Mouse (Mus musculus) forebrain, embryonic 12.5 days (tissue): ENCODE measurements around the gene Pnpla2. TPM values are rescaled to one million over a fixed set of nuclear protein-coding genes. Genes with fewer than 3 reads are reported as not detected.

Experiments
- ATAC-seq: fragments of 200-750 bp; cut with Nextera tagmentation; 2 replicates; pipeline ENCODE4 v1.8.0; 2017; ENCODE audit warnings: moderate TSS enrichment; ENCODE audit not compliant: low FRiP score
- H3K27ac ChIP-seq: fragments of 300-500 bp; sonication (generic); 2 replicates; pipeline ENCODE4 v1.5.1; 2016; ENCODE audit warnings: mild to moderate bottlenecking
- H3K27me3 ChIP-seq: fragments of 300-500 bp; sonication (generic); 2 replicates; pipeline ENCODE4 v1.6.1; 2016; ENCODE audit warnings: mild to moderate bottlenecking
- H3K36me3 ChIP-seq: fragments of 300-500 bp; sonication (generic); replicated peaks from 2 replicates; pipeline ENCODE4 v1.6.1; 2016; ENCODE audit warnings: mild to moderate bottlenecking
- H3K4me1 ChIP-seq: fragments of 300-500 bp; sonication (generic); 2 replicates; pipeline ENCODE4 v1.6.1; 2016
- H3K4me2 ChIP-seq: fragments of 300-500 bp; sonication (generic); 2 replicates; pipeline ENCODE4 v1.6.1; 2016; ENCODE audit warnings: mild to moderate bottlenecking, moderate library complexity
- H3K4me3 ChIP-seq: fragments of 300-500 bp; sonication (generic); replicated peaks from 2 replicates; pipeline ENCODE4 v1.5.1; 2016; ENCODE audit warnings: mild to moderate bottlenecking
- H3K9ac ChIP-seq: fragments of 300-500 bp; sonication (generic); 2 replicates; pipeline ENCODE4 v1.6.1; 2016; ENCODE audit warnings: mild to moderate bottlenecking
- H3K9me3 ChIP-seq: fragments of 300-500 bp; sonication (generic); 2 replicates; pipeline ENCODE4 v1.6.1; 2016
- WGBS: fragments of 180-500 bp; shearing (Covaris S2); methylation state at CpG from one replicate; pipeline ENCODE4 v1.1.7; 2016; 5-methylcytosine and 5-hydroxymethylcytosine counted together
- polyA plus RNA-seq: library from polyadenylated mRNA; unstranded; fragments of >200 nt; fragmentation: Nextera tagmentation; extraction: Ambion mirVana; gene quantifications from 2 replicates; pipeline ENCODE4 v1.2.1, GENCODE M21; 2016

Pnpla2 gene
- polyA plus RNA-seq, 1 experiment from 2014 or later, result 16.2 TPM

DNA sequence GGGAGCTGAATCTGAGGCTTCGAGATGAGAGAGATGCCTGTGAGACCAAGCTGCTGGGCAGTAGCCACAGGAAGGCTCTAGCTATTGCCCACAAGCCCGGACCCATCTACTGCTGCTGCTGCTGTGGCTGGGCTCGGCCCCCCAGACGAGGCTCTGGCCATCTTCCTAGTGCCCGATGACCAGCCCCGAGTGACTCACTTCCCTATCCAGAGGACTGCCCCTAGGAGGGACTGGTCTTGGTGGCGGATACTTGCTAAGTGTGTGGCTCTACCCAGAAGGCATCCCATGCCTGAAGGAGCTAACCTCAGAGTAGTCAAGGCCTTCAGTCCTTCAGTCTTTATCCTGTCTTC lies 11.0 kb downstream of the Pnpla2 start:
- ATAC-seq, result no peak
- 77% methylated on average over 7 of the region's 7 CpGs for WGBS
- Histone ChIP-seq H3K4me1 (peaks cover 54% of the 10 kb centered on the region), H3K9ac (no peak overlapping the region), H3K27ac (no peak overlapping the region), H3K9me3 (no peaks in the 10 kb centered on the region), H3K27me3 (peaks cover 59% of the 10 kb centered on the region), H3K36me3 (peaks cover 17% of the 10 kb centered on the region), H3K4me3 (no peak overlapping the region), H3K4me2 (no peak overlapping the region)

DNA sequence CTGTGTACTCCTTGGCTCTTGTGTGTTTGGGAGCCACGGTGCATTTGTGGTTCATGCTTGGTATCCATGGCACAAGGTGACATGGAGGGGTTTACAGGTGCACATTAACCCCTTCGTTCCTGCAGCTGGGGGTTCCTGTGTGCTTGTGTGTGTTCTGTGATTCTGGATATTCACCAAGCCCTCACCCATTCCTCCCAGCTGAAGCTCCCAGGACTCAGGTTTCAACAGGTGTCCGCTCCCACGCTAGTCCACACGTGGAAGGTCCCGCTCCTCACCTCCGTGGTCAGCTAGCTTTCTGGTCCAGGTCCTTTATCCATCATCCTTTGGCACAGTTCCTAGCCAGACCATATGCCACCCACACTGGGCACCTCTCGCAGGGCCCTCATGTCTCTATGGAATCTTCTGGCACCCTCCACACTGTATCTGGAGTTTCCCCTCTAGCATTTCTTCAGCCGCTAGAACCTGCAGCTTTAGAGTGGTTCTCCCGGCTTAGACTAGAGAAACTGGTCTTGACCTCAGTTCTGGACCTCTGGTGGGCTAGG lies 11.7 kb downstream of the Pnpla2 start:
- H3K4me2 ChIP-seq, result peak overlapping the region; percentile 65
- WGBS, result 61% methylated on average over 10 of the region's 10 CpGs

DNA sequence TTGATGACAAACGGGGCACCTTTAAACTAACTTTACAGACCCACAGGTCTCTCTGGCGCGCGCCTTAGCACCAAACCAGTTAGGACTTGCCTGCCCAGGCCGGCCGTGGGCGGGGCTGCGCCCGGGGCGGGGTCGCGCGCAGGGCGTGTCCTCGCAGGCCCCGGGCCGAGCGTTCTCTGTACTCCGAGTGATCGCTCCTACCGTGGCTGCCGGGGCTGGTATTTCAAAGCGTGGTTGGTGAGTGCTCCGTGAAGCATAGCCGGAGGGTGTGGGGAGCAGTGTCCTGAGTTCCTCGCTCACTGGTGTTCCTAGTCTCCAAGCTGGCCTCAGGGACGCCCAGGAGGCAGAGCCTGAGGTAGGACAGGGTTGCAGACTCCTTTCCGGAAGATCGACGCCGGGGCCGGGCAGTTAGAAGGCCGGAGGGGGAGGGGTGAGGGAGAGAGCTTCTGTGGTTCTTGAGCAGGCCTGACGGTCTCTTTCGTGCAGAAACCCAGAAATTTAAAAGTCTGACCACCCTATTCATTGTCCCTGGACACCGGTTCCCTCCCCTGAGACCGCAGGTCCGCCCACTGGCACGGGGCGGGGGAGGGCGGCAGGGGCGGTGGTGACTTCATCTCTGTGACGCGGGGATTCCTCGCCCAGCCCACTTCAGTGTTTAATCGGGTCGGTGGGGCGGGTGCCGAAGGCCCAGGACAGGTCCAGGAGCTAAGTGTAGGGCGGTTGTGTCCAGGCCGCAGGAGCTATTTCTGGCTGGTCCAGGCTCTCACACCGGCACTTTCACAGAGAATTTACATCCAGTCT lies 12.4 kb downstream of the Pnpla2 start, which contains the start of gene Cd151:
TSS of gene Cd151 (plus strand) at position 163 of the 801 bp plus-strand sequence.
- Histone ChIP-seq H3K27ac (peak within 1 kb of the TSS; percentile 84), H3K9me3 (no peaks in the 10 kb centered on the region), H3K4me1 (peaks cover 42% of the 10 kb centered on the region), H3K4me3 (peak within 1 kb of the TSS; percentile 60), H3K4me2 (peak within 1 kb of the TSS; percentile 65), H3K9ac (peak within 1 kb of the TSS; percentile 71), H3K27me3 (peaks cover 45% of the 10 kb centered on the region), H3K36me3 (peaks cover 29% of the 10 kb centered on the region)
- WGBS, result under 1% methylated on average over 52 of the region's 52 CpGs
- peak; percentile 72 for ATAC-seq

More for the DNA sequence above, 11.7 kb downstream of the Pnpla2 start:
- Histone ChIP-seq H3K27me3 (peaks cover 53% of the 10 kb centered on the region), H3K36me3 (peaks cover 23% of the 10 kb centered on the region), H3K27ac (no peak overlapping the region), H3K4me1 (peaks cover 50% of the 10 kb centered on the region), H3K9me3 (no peaks in the 10 kb centered on the region), H3K9ac (peak overlapping the region; percentile 71), H3K4me3 (peak overlapping the region; percentile 60)
- no peak for ATAC-seq

DNA sequence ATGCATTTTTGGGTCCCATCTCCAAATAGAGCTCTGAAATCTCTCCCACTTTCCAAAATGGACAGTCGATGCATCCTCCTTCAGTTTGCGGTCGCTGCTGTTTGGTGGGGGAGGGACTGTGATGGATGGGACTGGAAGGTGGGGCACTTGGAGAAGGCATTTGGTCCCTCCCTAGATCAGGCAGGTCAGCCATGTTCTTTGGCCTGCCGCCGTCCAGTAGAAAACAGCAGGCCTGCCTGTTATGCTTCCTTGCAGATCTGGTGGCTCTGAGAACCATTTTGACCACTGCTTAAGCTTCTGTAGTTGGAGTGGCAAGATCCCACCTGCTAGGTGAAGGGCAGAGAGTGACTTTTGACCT lies 13.1 kb downstream of the Pnpla2 start:
- Histone ChIP-seq H3K9me3 (no peaks in the 10 kb centered on the region), H3K9ac (peak overlapping the region; percentile 71), H3K4me1 (peaks cover 41% of the 10 kb centered on the region), H3K36me3 (peaks cover 34% of the 10 kb centered on the region), H3K27ac (peak overlapping the region; percentile 84), H3K4me3 (peak overlapping the region; percentile 60), H3K4me2 (peak overlapping the region; percentile 65), H3K27me3 (peaks cover 38% of the 10 kb centered on the region)
- WGBS, result 29% methylated on average over 5 of the region's 5 CpGs
- peak; percentile 6; the same call in 1 of the 2 replicates for ATAC-seq

DNA sequence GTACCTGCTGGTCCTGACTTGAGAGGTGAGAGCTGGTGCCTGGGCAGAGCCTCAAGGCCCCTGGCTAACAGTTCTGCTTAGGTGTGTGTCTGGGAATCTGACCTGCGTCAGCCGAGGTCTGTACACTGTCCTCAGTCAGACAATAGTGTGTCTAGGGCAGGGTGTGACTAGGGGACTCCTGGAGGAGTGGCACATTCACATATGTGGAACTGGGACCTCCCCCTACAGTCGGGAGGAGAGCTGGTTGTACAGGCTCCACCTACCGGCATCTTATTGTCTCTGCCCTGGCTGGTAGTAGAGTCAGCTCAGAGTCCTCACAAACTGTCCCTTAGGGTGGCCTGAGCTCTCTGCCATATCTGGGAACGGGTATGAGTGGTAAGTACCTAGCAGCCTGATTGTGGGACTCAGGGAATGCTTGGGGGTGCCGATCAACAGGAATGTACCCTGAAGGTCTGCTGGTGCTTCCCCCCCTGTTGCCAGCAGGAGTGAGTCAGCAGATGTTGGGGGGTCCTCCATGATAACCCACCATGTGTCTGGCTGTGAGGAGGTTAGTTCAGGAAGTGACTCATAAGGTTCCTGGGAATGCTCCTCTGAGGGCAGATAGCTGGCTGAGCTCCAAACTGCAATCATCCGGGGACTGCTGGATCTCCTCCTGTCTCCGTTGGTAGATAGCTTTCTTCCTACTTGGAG lies 13.7 kb downstream of the Pnpla2 start:
- H3K27ac ChIP-seq, result peak overlapping the region; percentile 84
- no peaks in the 10 kb centered on the region for H3K9me3 ChIP-seq
- H3K27me3 ChIP-seq, result peaks cover 33% of the 10 kb centered on the region
- peak overlapping the region; percentile 65 for H3K4me2 ChIP-seq
- peaks cover 46% of the 10 kb centered on the region for H3K4me1 ChIP-seq
- H3K36me3 ChIP-seq, result peaks cover 34% of the 10 kb centered on the region
- peak overlapping the region; percentile 71 for H3K9ac ChIP-seq
- ATAC-seq, result peak; percentile 82
- H3K4me3 ChIP-seq, result peak overlapping the region; percentile 60
- 21% methylated on average over 8 of the region's 8 CpGs for WGBS

DNA sequence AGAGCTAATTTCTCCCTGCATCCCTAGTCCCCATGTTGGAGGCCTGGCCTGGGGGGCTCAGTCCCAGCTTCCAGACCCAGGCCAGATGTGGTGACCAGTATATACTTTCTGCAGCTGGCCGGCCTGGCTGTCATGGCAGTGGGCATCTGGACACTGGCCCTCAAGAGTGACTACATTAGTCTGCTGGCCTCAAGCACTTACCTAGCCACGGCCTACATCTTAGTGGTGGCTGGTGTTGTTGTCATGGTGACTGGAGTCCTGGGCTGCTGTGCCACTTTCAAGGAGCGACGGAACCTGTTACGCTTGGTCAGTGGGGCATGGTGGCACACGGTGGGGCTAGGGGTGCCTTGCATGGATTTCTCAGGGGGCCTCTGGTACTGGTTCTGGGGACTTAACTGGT lies 14.4 kb downstream of the Pnpla2 start:
- H3K4me3 ChIP-seq, result peak overlapping the region; percentile 60
- H3K9me3 ChIP-seq, result no peaks in the 10 kb centered on the region
- H3K9ac ChIP-seq, result peak overlapping the region; percentile 71; the same call in 1 of the 2 replicates
- H3K4me2 ChIP-seq, result peak overlapping the region; percentile 65
- 79% methylated on average over 6 of the region's 6 CpGs for WGBS
- no peak for ATAC-seq
- peak overlapping the region; percentile 84 for H3K27ac ChIP-seq
- H3K27me3 ChIP-seq, result peaks cover 26% of the 10 kb centered on the region
- H3K4me1 ChIP-seq, result peaks cover 53% of the 10 kb centered on the region
- H3K36me3 ChIP-seq, result peaks cover 34% of the 10 kb centered on the region

DNA sequence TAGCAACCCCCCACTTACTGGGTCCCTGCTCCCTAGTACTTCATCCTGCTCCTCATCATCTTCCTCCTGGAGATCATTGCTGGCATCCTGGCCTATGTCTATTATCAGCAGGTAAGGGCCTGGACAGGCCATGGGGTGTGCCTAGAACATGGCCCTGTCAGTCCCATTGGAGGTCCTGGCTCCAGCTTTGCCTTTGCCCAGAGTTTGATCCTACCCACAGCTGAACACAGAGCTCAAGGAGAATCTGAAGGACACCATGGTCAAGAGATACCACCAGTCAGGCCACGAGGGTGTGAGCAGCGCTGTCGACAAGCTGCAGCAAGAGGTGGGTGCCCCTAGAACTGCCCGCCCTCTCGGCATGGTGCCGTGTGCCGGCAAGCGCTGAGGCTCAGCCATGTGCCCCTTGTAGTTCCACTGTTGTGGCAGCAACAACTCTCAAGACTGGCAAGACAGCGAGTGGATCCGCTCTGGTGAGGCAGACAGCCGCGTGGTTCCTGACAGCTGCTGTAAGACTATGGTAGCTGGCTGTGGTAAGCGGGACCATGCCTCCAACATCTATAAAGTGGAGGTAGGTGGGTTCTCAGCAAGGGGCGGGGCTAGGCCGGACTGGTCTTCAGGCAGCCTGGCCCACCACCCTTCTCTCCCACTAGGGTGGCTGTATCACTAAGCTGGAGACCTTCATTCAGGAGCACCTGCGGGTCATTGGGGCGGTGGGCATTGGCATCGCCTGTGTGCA lies 15.1 kb downstream of the Pnpla2 start:
- H3K27ac ChIP-seq, result no peak overlapping the region

DNA sequence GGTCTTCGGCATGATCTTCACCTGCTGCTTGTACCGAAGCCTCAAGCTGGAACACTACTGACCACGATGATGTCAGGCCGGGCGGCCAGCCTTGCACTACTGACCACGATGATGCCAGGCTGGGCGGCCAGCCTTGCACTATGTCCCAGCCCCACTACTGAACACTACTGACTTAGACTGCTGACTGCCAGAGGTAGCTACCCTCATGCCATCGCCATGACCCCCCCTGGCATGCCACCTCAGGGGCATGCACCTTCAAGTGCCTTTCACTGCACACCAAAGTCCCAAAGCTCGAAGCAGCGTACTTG lies 15.6 kb downstream of the Pnpla2 start:
- Histone ChIP-seq H3K4me2 (no peak overlapping the region), H3K9me3 (no peaks in the 10 kb centered on the region), H3K9ac (no peak overlapping the region), H3K4me1 (peaks cover 48% of the 10 kb centered on the region), H3K36me3 (peaks cover 34% of the 10 kb centered on the region), H3K4me3 (no peak overlapping the region), H3K27me3 (peaks cover 16% of the 10 kb centered on the region), H3K27ac (no peak overlapping the region)
- WGBS, result 96% methylated on average over 10 of the region's 10 CpGs
- no peak for ATAC-seq

More for the DNA sequence above, 15.1 kb downstream of the Pnpla2 start:
- Histone ChIP-seq H3K4me1 (peaks cover 49% of the 10 kb centered on the region), H3K9ac (no peak overlapping the region), H3K27me3 (peaks cover 19% of the 10 kb centered on the region), H3K4me2 (no peak overlapping the region), H3K36me3 (peaks cover 34% of the 10 kb centered on the region), H3K4me3 (no peak overlapping the region), H3K9me3 (no peaks in the 10 kb centered on the region)
- no peak for ATAC-seq
- 87% methylated on average over 18 of the region's 18 CpGs for WGBS

DNA sequence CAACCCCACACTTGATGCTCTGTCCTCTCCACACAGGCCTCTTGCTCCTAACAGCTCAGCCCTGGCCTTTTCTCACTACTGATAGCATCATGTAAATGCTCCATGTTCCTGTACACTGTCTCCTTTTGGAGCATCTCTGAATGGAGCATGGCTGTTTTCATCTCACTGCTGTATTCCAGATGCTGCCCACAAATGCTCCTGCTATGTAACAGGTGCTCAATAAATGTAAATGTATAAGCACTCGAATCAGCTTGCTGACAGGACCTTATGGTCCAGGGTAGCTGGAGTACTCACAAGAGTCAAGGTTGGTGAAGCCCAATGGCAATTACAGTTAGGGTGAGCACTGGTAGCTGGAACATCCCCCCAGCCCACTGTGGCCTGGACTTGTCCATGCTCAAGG lies 16.2 kb downstream of the Pnpla2 start:
- Histone ChIP-seq H3K36me3 (peaks cover 34% of the 10 kb centered on the region), H3K4me2 (no peak overlapping the region), H3K27ac (no peak overlapping the region), H3K9ac (no peak overlapping the region), H3K4me3 (no peak overlapping the region), H3K9me3 (no peaks in the 10 kb centered on the region), H3K27me3 (peaks cover 16% of the 10 kb centered on the region), H3K4me1 (peaks cover 54% of the 10 kb centered on the region)
- WGBS, result 87% methylated on average over 1 of the region's 1 CpGs
- ATAC-seq, result no peak

DNA sequence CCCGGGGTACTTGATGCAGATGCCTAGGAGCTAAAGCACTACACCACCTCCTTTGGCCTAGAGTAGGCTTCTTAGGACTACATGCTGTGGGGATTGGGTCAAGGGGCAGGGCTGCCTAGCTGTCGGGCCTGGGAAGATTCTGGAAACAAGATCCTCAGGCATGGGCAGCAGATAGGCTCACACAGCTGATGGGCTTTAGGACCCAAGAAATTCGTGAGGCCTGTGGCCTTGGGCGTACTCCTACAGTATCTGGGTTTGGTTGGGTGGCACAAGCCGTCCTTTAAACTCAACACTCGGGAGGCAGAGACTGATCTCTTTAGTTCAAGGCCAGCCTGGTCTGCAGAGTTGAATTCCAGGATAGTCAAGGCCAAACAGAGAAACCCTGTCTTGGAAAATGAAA lies 17.2 kb downstream of the Pnpla2 start:
- Histone ChIP-seq H3K4me1 (peaks cover 58% of the 10 kb centered on the region), H3K9me3 (no peaks in the 10 kb centered on the region), H3K27me3 (peaks cover 18% of the 10 kb centered on the region), H3K4me2 (no peak overlapping the region), H3K9ac (no peak overlapping the region), H3K4me3 (no peak overlapping the region), H3K36me3 (peaks cover 34% of the 10 kb centered on the region), H3K27ac (no peak overlapping the region)
- no peak for ATAC-seq
- 82% methylated on average over 6 of the region's 6 CpGs for WGBS

DNA sequence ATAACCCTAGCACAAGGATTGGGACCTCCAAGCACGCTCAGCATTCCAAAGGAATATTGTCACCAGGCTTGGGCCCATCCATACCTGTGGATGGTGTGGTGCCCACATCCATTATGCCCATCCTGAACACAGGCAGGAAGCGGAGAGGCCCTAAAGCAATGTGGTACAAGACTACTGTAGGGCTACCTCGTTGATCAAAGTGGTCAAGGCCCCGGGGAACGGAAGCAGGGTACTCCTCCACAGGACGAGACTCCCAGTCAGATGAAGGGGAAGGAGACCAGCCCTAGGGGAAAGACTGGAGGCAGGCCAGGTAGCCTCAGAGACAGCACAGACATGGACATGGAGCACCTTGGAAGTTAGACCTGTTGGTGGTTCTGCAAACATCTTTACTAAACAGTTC lies 17.8 kb downstream of the Pnpla2 start:
- Histone ChIP-seq H3K27me3 (peaks cover 24% of the 10 kb centered on the region), H3K4me3 (no peak overlapping the region), H3K4me2 (no peak overlapping the region), H3K9ac (no peak overlapping the region), H3K9me3 (no peaks in the 10 kb centered on the region), H3K36me3 (peaks cover 34% of the 10 kb centered on the region), H3K27ac (no peak overlapping the region), H3K4me1 (peaks cover 54% of the 10 kb centered on the region)
- ATAC-seq, result no peak
- 88% methylated on average over 6 of the region's 6 CpGs for WGBS

DNA sequence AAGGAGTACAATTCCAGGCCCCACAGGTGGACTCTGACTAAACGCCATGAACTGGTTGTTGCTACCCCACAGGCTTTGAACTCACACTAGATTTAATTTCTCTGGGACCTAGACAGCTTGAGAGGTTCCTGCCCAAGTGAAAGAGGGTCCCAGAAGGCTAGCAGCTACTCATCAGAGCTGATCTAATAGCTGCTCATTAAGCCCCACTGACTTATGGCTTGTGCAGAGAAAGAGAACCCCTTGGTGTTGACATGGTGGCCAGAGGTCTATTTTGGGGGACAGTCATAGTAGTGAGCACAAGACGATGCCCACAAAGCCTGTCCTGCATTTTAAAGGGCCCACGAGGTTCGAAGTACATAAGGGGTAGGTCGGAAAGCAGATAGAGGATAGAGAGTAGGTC lies 19.2 kb downstream of the Pnpla2 start:
- Histone ChIP-seq H3K9me3 (no peaks in the 10 kb centered on the region), H3K4me3 (peak overlapping the region; percentile 64), H3K9ac (peak overlapping the region; percentile 78), H3K4me1 (peaks cover 40% of the 10 kb centered on the region), H3K36me3 (peaks cover 34% of the 10 kb centered on the region), H3K27me3 (peaks cover 31% of the 10 kb centered on the region), H3K27ac (no peak overlapping the region), H3K4me2 (peak overlapping the region; percentile 91)
- no peak for ATAC-seq
- WGBS, result 10% methylated on average over 5 of the region's 5 CpGs
